Mouse (Mus musculus): ENCODE data around the gene Ctsf. TPM values are rescaled to one million over a fixed set of nuclear protein-coding genes. Genes with fewer than 3 reads are reported as not detected.

The Ctsf gene
- total and polyA plus RNA-seq, 2 experiments from 2014 or later = 82.5 to 117 TPM

GRCm38 (mm10) chr19:4889791-4890190 is 34.9 kb downstream of the Ctsf start:
- no peak for TF ChIP-seq CTCF (IDR thresholded peaks at IDR 0.05)
- ATAC-seq (ENCODE audit: low FRiP score) (no peak), DNase-seq (ENCODE audit: low spot score) (no peak)
- H3K4me2 ChIP-seq (ENCODE audit: low read depth, low read length, poor library complexity, severe bottlenecking) = no peak overlapping the region
- 90% methylated on average over 10 of the region's 10 CpGs for WGBS
- no peak overlapping the region for H3K9ac ChIP-seq (replicated peaks; ENCODE audit: low read length, poor library complexity, severe bottlenecking)
- H3K9me3 ChIP-seq (ENCODE audit: low read length) = no peaks in the 10 kb centered on the region
- H3K4me1 ChIP-seq (ENCODE audit: insufficient read depth, low read length) = no peaks in the 10 kb centered on the region
- H3K36me3 ChIP-seq (ENCODE audit: insufficient read depth, low read length) = peaks cover 43% of the 10 kb centered on the region
- no peak overlapping the region for H3K27ac ChIP-seq (ENCODE audit: low read depth, low read length)
- no peaks in the 10 kb centered on the region for H3K27me3 ChIP-seq (ENCODE audit: insufficient read depth, low read length)
- H3K4me3 ChIP-seq (ENCODE audit: low read depth, low read length) = no peak overlapping the region

GRCm38 (mm10) chr19:4891798-4892197 is 36.9 kb downstream of the Ctsf start:
- no peak overlapping the region for H3K4me2 ChIP-seq (ENCODE audit: low read depth, low read length, poor library complexity, severe bottlenecking)
- H3K36me3 ChIP-seq (ENCODE audit: insufficient read depth, low read length) = peaks cover 43% of the 10 kb centered on the region
- no peak overlapping the region for H3K27ac ChIP-seq (ENCODE audit: low read depth, low read length)
- WGBS = 75% methylated on average over 3 of the region's 3 CpGs
- ATAC-seq (ENCODE audit: low FRiP score) (no peak), DNase-seq (ENCODE audit: low spot score) (no peak)
- no peak overlapping the region for H3K4me3 ChIP-seq (ENCODE audit: low read depth, low read length)
- no peaks in the 10 kb centered on the region for H3K27me3 ChIP-seq (ENCODE audit: insufficient read depth, low read length)
- H3K4me1 ChIP-seq (ENCODE audit: insufficient read depth, low read length) = no peaks in the 10 kb centered on the region
- H3K9me3 ChIP-seq (ENCODE audit: low read length) = no peaks in the 10 kb centered on the region
- TF ChIP-seq CTCF (IDR thresholded peaks at IDR 0.05) = no peak
- H3K9ac ChIP-seq (replicated peaks; ENCODE audit: low read length, poor library complexity, severe bottlenecking) = no peak overlapping the region

- no peak for TF ChIP-seq CTCF (IDR thresholded peaks at IDR 0.05)
- H3K4me3 ChIP-seq (ENCODE audit: low read depth, low read length) = no peak overlapping the region
- H3K4me2 ChIP-seq (ENCODE audit: low read depth, low read length, poor library complexity, severe bottlenecking) = no peak overlapping the region
- H3K9me3 ChIP-seq (ENCODE audit: low read length) = no peaks in the 10 kb centered on the region
- WGBS = 49% methylated on average over 21 of the region's 21 CpGs
- H3K9ac ChIP-seq (replicated peaks; ENCODE audit: low read length, poor library complexity, severe bottlenecking) = no peak overlapping the region
- no peak for ATAC-seq (ENCODE audit: low FRiP score)
- no peak for DNase-seq (ENCODE audit: low spot score)
- H3K27ac ChIP-seq (ENCODE audit: low read depth, low read length) = no peak overlapping the region
- peaks cover 33% of the 10 kb centered on the region for H3K36me3 ChIP-seq (ENCODE audit: insufficient read depth, low read length)
- no peaks in the 10 kb centered on the region for H3K27me3 ChIP-seq (ENCODE audit: insufficient read depth, low read length)
- no peaks in the 10 kb centered on the region for H3K4me1 ChIP-seq (ENCODE audit: insufficient read depth, low read length)
Measured at GRCm38 (mm10) chr19:4896780-4897520, 42.0 kb downstream of the Ctsf start.

DNA sequence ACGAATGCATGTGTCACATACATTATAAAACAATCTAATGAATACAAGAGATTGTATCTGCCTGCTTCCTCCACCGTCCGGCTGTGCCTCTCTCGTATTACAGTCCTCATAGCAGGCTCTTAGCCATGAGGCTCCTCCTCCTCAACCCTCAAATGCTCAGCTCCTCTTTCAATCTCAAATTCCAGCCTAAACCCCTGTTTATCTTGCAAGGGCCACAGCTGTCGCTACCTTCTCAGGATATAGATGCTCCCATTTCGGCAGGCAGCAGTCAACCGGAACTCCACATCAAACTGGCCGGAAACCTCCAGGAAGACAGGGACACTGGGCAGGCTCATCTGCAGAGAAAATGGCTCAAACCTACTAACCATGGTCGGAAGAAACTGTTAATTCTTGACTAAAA is 44.0 kb downstream of the Ctsf start:
- no peaks in the 10 kb centered on the region for H3K4me1 ChIP-seq (ENCODE audit: insufficient read depth, low read length)
- no peak overlapping the region for H3K9ac ChIP-seq (replicated peaks; ENCODE audit: low read length, poor library complexity, severe bottlenecking)
- no peak overlapping the region for H3K27ac ChIP-seq (ENCODE audit: low read depth, low read length)
- peaks cover 36% of the 10 kb centered on the region for H3K36me3 ChIP-seq (ENCODE audit: insufficient read depth, low read length)
- no peak overlapping the region for H3K4me3 ChIP-seq (ENCODE audit: low read depth, low read length)
- H3K27me3 ChIP-seq (ENCODE audit: insufficient read depth, low read length) = no peaks in the 10 kb centered on the region
- ATAC-seq (ENCODE audit: low FRiP score) (no peak), DNase-seq (ENCODE audit: low spot score) (no peak)
- no peak overlapping the region for H3K4me2 ChIP-seq (ENCODE audit: low read depth, low read length, poor library complexity, severe bottlenecking)
- TF ChIP-seq CTCF (IDR thresholded peaks at IDR 0.05) = no peak
- no peaks in the 10 kb centered on the region for H3K9me3 ChIP-seq (ENCODE audit: low read length)
- WGBS = 80% methylated on average over 9 of the region's 9 CpGs

GRCm38 (mm10) chr19:4899888-4900287 is 45.0 kb downstream of the Ctsf start:
- H3K9ac ChIP-seq (replicated peaks; ENCODE audit: low read length, poor library complexity, severe bottlenecking) = no peak overlapping the region
- H3K27ac ChIP-seq (ENCODE audit: low read depth, low read length) = no peak overlapping the region
- WGBS = 86% methylated on average over 3 of the region's 3 CpGs
- H3K9me3 ChIP-seq (ENCODE audit: low read length) = no peaks in the 10 kb centered on the region
- no peak overlapping the region for H3K4me2 ChIP-seq (ENCODE audit: low read depth, low read length, poor library complexity, severe bottlenecking)
- no peaks in the 10 kb centered on the region for H3K4me1 ChIP-seq (ENCODE audit: insufficient read depth, low read length)
- DNase-seq (ENCODE audit: low spot score) (no peak), ATAC-seq (ENCODE audit: low FRiP score) (no peak)
- peaks cover 27% of the 10 kb centered on the region for H3K36me3 ChIP-seq (ENCODE audit: insufficient read depth, low read length)
- TF ChIP-seq CTCF (IDR thresholded peaks at IDR 0.05) = no peak
- no peak overlapping the region for H3K4me3 ChIP-seq (ENCODE audit: low read depth, low read length)
- H3K27me3 ChIP-seq (ENCODE audit: insufficient read depth, low read length) = no peaks in the 10 kb centered on the region

DNA sequence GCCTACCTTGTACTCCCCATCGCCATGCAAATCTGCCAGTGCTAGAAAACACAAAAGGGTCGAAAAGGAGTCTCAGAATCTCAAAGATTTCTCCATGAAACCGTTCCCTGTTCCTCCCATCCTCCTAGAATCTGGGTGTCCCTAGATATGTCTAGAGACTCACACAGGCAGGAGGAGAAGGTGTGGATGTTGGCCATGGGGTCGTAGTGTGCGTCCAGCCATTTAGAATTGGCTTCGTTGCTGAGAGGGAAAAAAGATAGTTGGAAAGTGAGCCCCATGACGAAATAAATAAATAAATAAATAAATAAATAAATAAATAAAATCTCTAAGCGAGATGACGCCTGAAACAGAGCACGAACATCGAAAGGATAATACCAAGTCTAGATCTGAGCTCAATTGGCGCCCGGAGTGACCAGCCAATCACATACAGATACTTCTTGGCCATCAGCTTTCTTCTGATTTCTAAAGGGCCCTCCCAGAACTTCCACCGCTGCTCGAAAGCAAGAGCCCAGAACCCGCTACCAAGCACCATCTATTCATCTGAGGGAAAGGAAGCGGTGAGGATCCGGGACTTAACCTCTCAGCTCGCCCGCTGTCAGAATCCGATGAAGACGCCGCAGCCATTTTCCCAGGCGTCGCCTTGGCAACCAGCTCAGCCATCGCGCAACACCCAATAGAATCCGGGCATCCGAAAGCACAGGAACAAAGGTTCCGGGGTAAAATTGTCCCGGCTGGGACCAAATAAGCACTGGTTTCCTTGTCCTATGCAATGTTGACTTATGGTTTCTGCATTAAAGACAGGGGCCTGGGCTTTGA is 51.3 kb downstream of the Ctsf start, which contains the start of gene Bbs1:
Gene Bbs1 (minus strand): TSS at position 650 of the 816 bp plus-strand sequence.
- H3K4me2 ChIP-seq (ENCODE audit: low read depth, low read length, poor library complexity, severe bottlenecking) = peak within 1 kb of the TSS; percentile 69
- peaks cover 41% of the 10 kb centered on the region for H3K36me3 ChIP-seq (ENCODE audit: insufficient read depth, low read length)
- no peaks in the 10 kb centered on the region for H3K27me3 ChIP-seq (ENCODE audit: insufficient read depth, low read length)

More for the DNA sequence above, 51.3 kb downstream of the Ctsf start, which contains the start of gene Bbs1:
- H3K27ac ChIP-seq (ENCODE audit: low read depth, low read length) = peak within 1 kb of the TSS; percentile 78
- WGBS = 7% methylated on average over 31 of the region's 31 CpGs
- peak; percentile 89 for DNase-seq (ENCODE audit: low spot score)
- H3K9ac ChIP-seq (replicated peaks; ENCODE audit: low read length, poor library complexity, severe bottlenecking) = peak within 1 kb of the TSS; percentile 62
- no peaks in the 10 kb centered on the region for H3K4me1 ChIP-seq (ENCODE audit: insufficient read depth, low read length)
- no peaks in the 10 kb centered on the region for H3K9me3 ChIP-seq (ENCODE audit: low read length)
- peak within 1 kb of the TSS; percentile 68 for H3K4me3 ChIP-seq (ENCODE audit: low read depth, low read length)
- TF ChIP-seq CTCF (IDR thresholded peaks at IDR 0.05) = no peak
- peak; percentile 81 for ATAC-seq (ENCODE audit: low FRiP score)

All from midbrain, postnatal 0 days (tissue).